Mouse (Mus musculus) ovary, postnatal 10 days (tissue): ENCODE results near the gene Cntn5.

Experiments
- DNase-seq: peaks from one replicate; pipeline ENCODE4 v3.0.0; 2022; ENCODE audit warnings: low spot score

Cntn5 gene

GRCm38 (mm10) chr9:10447220-10447837, 457.2 kb downstream of the Cntn5 start:
- DNase-seq: no peak

GRCm38 (mm10) chr9:10412075-10412474, 492.5 kb downstream of the Cntn5 start:
- DNase-seq: no peak

DNA sequence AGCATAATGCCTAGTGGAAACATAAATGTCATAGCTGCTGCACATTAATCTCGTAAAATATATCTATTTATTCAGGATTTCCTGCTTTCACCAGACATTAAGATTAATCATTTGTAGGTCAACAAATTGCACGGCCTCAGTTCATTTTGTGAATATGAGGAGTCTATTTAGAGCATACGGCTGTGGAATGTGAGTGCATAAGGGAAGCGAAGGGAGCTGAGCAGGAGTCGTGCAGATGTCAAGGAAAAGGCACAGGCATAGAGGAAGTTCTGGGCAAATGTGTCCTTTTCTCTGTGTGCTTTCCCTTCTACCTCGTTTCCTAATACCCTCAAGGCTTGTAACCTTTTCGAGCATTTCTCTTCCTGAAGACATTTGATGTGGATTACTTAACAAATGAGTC, 504.5 kb downstream of the Cntn5 start:
- no peak for DNase-seq

- DNase-seq: no peak
These were observed 514.7 kb downstream of the Cntn5 start for GRCm38 (mm10) chr9:10389863-10390262.

DNA sequence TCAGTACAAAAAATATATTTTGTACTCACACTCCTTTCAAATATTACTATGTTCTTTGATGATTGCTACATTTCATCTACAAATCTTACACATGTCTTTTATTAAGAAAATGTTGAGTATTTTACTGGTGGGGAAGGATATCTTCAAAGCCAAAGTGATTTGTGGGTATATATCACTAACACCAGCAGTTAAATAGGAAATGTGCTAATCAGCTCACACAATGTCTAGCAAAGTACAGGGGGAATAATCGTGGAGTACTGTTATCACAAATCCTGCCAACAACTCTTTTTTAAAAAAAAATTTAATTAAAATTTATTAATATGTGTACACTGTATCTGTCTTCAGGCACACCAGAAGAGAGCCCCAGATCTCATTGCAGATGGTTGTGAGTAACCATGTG, 520.1 kb downstream of the Cntn5 start:
- no peak for DNase-seq

- DNase-seq: no peak
These were observed 521.4 kb downstream of the Cntn5 start for GRCm38 (mm10) chr9:10383140-10383539.

DNA sequence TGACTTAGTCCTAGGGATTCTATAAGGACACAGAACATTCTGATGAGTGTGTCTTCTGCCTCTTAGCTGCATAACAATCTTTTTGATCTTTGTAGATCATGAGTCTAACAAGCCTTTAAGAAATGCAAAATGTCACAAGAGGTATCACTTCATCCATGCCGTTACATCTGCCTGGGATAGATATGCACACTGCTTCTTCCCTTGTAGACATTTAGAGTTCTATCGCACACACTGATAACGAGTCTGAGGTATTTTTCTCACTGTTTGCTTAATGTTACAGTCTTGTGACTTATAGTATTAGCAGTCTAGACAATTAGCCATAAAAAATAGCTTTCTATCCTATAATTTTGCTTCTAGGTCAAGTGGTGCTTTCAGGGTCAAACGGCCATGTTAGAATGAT, 522.9 kb downstream of the Cntn5 start:
- no peak for DNase-seq

DNA sequence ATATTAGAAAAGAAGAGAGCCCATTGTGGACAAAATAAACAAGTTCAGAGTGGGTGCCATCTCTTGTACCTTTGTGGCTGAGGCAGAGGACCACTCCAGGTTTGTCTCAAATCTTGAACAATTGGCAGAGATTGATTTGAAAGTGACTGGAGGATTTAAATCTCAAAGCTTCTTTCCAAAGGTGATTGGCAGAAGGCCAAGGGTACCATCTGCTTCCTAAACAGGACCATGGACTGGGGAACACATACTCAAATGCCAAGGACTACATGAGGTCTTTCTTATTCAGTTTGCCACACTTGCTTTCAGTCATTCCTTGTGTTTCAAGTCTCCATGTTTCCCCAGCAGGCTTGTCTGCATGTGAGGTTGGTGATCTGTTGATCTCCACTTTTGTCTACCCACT, 528.3 kb downstream of the Cntn5 start:
- no peak for DNase-seq

- no peak for DNase-seq
These were observed 535.6 kb downstream of the Cntn5 start for GRCm38 (mm10) chr9:10368971-10369370.

DNA sequence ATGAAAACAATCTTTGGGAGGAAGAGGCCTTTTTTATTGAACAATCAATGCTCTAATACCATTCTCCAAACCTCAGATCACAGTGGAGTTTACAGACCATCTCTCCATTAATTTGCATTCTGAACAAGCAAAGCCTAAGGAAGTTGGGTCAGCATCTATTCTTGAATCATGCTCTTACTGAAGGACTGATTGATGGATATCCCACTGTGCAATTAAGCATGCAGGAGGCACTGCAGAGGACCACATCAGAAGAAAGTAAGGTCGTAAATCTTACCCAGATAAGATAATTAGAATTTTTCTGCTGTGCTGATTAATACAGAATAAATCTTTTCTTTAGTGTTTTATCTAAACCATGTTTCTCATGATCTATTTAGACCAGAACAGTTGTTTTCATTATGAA, 536.2 kb downstream of the Cntn5 start:
- no peak for DNase-seq

DNA sequence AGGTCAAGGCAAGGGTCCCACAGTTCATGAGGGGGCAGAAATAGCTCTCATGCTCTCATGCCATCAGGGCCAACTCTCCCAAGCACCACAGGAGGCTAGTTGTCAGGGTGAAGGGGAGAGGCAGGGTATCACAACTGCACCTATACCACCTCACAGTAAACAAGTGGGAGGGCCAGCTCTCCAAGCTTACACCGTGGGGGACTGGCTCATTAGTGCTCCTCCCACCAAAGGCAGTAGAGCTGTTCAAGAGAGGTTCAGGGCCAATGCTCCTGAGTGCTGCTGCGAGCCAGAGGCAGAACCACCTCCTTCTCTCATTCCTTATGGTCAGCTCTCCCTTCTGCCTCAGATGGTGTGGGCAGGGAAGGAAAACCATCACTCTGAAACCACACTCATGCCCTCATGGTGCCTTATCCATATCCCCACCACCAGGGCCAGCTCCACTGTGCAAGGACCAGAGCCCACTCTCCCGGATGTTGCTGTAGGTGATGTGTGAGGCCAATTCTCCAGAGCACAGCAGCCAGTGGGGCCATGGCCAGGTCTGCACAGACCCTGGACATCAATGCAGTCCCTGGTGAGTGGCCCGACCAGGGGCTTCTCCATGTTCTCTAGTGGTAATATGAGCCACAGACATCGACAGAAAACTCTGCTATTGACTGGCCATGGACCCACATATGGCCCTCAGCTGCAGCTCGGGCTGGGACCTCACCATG, 538.2 kb downstream of the Cntn5 start:
- no peak for DNase-seq

DNA sequence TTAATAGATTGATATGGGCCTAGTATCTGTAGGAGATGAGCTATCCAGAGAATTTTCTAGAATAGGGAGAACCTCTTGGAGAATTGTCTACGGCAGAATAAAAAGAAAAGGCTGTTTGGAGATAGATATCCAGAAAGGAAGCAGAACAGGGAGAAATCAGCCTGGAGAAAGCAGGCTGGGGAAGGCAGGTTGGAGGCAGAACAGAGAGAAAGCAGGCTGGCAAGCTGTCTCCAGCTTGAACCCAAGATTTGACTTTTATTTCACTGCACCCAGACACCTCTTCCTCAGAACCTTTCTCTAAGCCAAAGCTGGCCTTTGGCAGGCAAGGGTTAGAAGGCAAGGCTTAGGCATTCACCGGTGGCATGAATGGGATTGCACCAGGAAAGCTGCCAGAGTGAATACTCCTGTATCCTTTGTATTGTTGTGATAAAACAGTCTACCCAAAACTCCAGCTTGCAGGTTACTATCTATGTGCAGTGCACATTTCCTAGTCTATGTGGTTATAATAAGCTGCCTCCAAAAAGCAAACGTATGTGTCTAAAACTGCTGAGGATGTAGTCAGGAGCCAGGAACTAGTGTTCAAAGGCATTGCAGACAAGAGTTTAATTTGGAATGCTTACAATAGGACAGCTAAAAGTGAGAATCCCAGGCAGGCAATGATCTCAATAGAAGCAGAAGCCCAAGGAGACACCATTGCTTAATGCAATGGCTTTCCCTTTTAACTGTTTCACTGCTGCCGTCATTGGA, 553.5 kb downstream of the Cntn5 start:
- no peak for DNase-seq

GRCm38 (mm10) chr9:10348741-10349140, 555.8 kb downstream of the Cntn5 start:
- DNase-seq: no peak

GRCm38 (mm10) chr9:10348222-10348621, 556.4 kb downstream of the Cntn5 start:
- DNase-seq: no peak

DNA sequence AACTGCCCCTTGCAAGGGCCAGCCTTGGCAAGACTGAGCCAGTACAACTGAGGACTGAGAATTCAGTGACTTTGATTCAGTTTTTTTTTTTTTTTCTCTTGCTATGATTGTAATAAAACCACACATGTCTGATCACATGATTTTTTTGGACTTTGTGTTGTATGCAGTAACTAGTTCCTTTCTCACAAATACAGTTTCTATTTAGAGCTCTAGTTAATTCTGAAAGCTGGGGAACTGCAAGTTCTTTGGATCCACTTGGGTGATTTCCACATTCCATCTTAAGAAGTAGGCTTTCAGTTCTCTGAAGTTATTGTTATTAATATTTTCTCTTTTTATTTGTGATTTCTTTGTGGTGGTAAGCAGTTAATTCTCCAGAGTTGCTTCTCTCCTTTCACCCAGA, 563.8 kb downstream of the Cntn5 start:
- no peak for DNase-seq

DNA sequence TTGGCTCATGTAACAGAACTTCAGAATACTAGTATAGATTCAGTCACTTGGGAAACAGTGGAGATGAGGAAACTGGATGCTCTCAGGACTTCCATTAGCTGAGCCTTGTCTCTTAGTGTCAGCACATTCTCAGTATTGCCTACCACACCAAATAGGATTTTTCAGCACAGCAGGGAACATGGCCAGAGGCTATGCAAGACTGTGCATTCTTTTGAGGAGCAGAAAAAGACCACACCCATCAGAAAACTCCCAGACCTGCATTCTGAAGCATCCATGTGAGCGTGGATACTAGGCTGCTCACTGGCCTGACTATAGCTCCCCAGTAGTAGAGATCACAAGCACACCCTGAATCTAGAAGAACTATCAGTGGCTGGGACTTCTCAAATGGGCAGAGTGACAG, 564.9 kb downstream of the Cntn5 start:
- DNase-seq: no peak

DNA sequence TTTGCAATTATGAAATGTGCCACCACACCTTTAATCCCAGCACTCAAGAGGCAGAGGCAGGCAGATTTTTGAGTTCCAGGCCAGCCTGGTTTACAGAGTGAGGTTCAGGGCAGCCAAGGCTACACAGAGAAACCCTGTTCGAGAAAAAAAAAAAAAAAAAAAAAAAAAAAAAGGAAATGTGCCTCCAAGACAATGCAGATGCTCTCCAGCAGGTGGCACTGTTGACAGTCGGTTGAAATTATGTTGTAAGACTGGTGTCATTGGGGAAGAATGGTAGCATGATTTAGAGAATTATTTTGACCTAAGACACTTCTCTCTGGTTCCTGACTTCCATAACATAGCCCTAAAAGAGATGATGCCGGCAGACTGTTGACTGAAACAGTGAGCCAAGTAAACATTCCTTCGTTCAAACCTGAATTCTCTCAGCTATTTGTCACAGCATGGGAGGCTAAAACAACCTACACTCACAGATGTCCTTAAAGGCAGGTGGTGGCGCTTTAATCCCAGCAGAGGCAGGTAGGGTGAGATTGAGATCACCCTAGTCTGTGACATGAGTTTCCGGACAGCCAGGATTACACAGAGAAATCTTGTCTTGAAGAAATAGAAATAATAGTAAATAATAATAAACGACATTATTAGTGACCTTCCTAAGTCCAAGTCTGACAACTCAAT, 579.7 kb downstream of the Cntn5 start:
- DNase-seq: no peak

- no peak for DNase-seq
These were observed 635.2 kb downstream of the Cntn5 start for GRCm38 (mm10) chr9:10269342-10269741.

GRCm38 (mm10) chr9:10268836-10269235, 635.7 kb downstream of the Cntn5 start:
- no peak for DNase-seq

- no peak for DNase-seq
These were observed 639.0 kb downstream of the Cntn5 start for GRCm38 (mm10) chr9:10265616-10266015.

DNA sequence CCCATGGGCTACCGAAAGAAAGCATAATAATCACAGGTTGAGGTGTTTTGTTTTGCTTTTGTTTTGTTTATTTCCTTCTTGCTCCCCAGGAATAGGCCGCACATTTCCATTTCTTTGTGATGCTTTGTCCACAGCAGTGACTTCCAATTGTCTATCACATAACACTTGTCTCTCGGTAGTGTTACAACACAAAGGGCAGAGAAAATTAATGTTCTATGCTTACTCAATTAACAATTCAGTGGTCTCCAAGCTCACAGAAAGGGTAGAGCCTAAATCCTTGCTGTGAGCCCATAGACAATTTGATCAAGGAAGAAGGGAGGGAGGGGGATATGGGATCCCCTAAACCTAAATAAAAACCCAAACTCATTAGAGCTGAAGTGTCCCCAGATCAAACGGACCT, 671.2 kb downstream of the Cntn5 start:
- no peak for DNase-seq

- no peak for DNase-seq
These were observed 672.5 kb downstream of the Cntn5 start for GRCm38 (mm10) chr9:10232066-10232465.

- no peak for DNase-seq
These were observed 673.6 kb downstream of the Cntn5 start for GRCm38 (mm10) chr9:10230973-10231372.
